Mouse (Mus musculus) limb, embryonic 14.5 days (tissue): ENCODE data around the gene Casp9. TPM values are rescaled to one million over a fixed set of nuclear protein-coding genes. Genes with fewer than 3 reads are reported as not detected.

Experiments used
- ATAC-seq: fragments of 200-750 bp; cut with Nextera tagmentation; 2 replicates; pipeline ENCODE4 v1.8.0; 2017; ENCODE audit warnings: low read depth, moderate number of reproducible peaks, moderate TSS enrichment; ENCODE audit not compliant: low FRiP score
- DNase-seq: peaks from one replicate; pipeline ENCODE4 v3.0.0-alpha.2; 2015; ENCODE audit warnings: low spot score
- H3K27ac ChIP-seq: fragments of 300-500 bp; sonication (generic); replicated peaks from 2 replicates; pipeline ENCODE4 v1.5.1; 2014; ENCODE audit warnings: low read depth, mild to moderate bottlenecking, low read length, moderate library complexity, mixed read lengths
- H3K27me3 ChIP-seq: fragments of 300-500 bp; sonication (generic); 2 replicates; pipeline ENCODE4 v1.6.1; 2014; ENCODE audit warnings: low read length, mixed read lengths; ENCODE audit not compliant: control insufficient read depth, insufficient read depth
- H3K36me3 ChIP-seq: fragments of 300-500 bp; sonication (generic); 2 replicates; pipeline ENCODE4 v1.6.1; 2014; ENCODE audit warnings: mild to moderate bottlenecking, low read length, moderate library complexity, mixed read lengths; ENCODE audit not compliant: control insufficient read depth, insufficient read depth
- H3K4me1 ChIP-seq: fragments of 300-500 bp; sonication (generic); 2 replicates; pipeline ENCODE4 v1.6.1; 2014; ENCODE audit warnings: antibody characterized with exemption, low read length, mixed read lengths; ENCODE audit not compliant: control insufficient read depth, insufficient read depth
- H3K4me2 ChIP-seq: fragments of 300-500 bp; sonication (generic); replicated peaks from 2 replicates; pipeline ENCODE4 v1.6.1; 2014; ENCODE audit warnings: low read depth, mild to moderate bottlenecking, low read length, moderate library complexity; ENCODE audit not compliant: severe bottlenecking
- H3K4me3 ChIP-seq: fragments of 300-500 bp; sonication (generic); replicated peaks from 2 replicates; pipeline ENCODE4 v1.5.1; 2014; ENCODE audit warnings: low read length
- H3K9ac ChIP-seq: fragments of 300-500 bp; sonication (generic); 2 replicates; pipeline ENCODE4 v1.6.1; 2014; ENCODE audit warnings: mild to moderate bottlenecking, low read depth, low read length, moderate library complexity; ENCODE audit not compliant: severe bottlenecking
- H3K9me3 ChIP-seq: fragments of 300-500 bp; sonication (generic); 2 replicates; pipeline ENCODE4 v1.6.1; 2016; ENCODE audit warnings: low read length; ENCODE audit not compliant: control insufficient read depth
- POLR2A ChIP-seq: fragments of 200-500 bp; IDR thresholded peaks from 2 replicates; pipeline ENCODE4 v1.8.0; 2012; ENCODE audit warnings: inconsistent platforms, mild to moderate bottlenecking, moderate library complexity, borderline replicate concordance; ENCODE audit not compliant: insufficient read depth, insufficient read length; ENCODE audit errors: extremely low read depth
- WGBS: fragments of 180-500 bp; shearing (Covaris S2); extraction: QIAGEN DNeasy Blood & Tissue Kit; methylation state at CpG from one replicate; pipeline ENCODE4 v1.1.7; 2014; 5-methylcytosine and 5-hydroxymethylcytosine counted together
- polyA plus RNA-seq, 2 experiments: library from polyadenylated mRNA; depleted of rRNA in 1 of 2; stranded (reverse) in 1 of 2; unstranded in 1 of 2; fragments of >200 nt; fragmentation: Nextera tagmentation in 1 of 2; extraction: Ambion mirVana in 1 of 2; gene quantifications; 2 replicates each; pipeline versions ENCODE4 v1.2.1 to v1.2.3; 2012 to 2014

The Casp9 gene
- polyA plus RNA-seq, 2 experiments = 11.2 to 20.4 TPM

GRCm38 (mm10) chr4:141779828-141780227 is 13.6 kb upstream of the Casp9 start:
- no peak for TF ChIP-seq POLR2A
- WGBS = 86% methylated on average over 8 of the region's 8 CpGs
- no peak for DNase-seq

GRCm38 (mm10) chr4:141781201-141781985 is 12.0 kb upstream of the Casp9 start:
- no peak overlapping the region for H3K4me3 ChIP-seq
- WGBS = 96% methylated on average over 8 of the region's 8 CpGs
- no peaks in the 10 kb centered on the region for H3K9me3 ChIP-seq
- H3K36me3 ChIP-seq = peaks cover 83% of the 10 kb centered on the region
- no peaks in the 10 kb centered on the region for H3K27me3 ChIP-seq
- H3K27ac ChIP-seq = no peak overlapping the region
- ATAC-seq = no peak
- DNase-seq = no peak
- H3K4me2 ChIP-seq = no peak overlapping the region
- no peak overlapping the region for H3K9ac ChIP-seq
- no peak for TF ChIP-seq POLR2A
- no peaks in the 10 kb centered on the region for H3K4me1 ChIP-seq

More at GRCm38 (mm10) chr4:141779828-141780227, 13.6 kb upstream of the Casp9 start:
- no peaks in the 10 kb centered on the region for H3K9me3 ChIP-seq
- H3K4me1 ChIP-seq = no peaks in the 10 kb centered on the region
- H3K4me2 ChIP-seq = no peak overlapping the region
- no peaks in the 10 kb centered on the region for H3K27me3 ChIP-seq
- no peak overlapping the region for H3K27ac ChIP-seq
- H3K9ac ChIP-seq = no peak overlapping the region
- no peak overlapping the region for H3K4me3 ChIP-seq
- H3K36me3 ChIP-seq = peaks cover 92% of the 10 kb centered on the region
- ATAC-seq = no peak

- no peak for ATAC-seq
- 74% methylated on average over 5 of the region's 5 CpGs for whole genome bisulfite sequencing
Measured at GRCm38 (mm10) chr4:141784835-141785234, 8.6 kb upstream of the Casp9 start.

GRCm38 (mm10) chr4:141786141-141786540 is 7.3 kb upstream of the Casp9 start:
- H3K4me3 ChIP-seq = no peak overlapping the region
- no peak overlapping the region; the same call in 1 of the 2 replicates for H3K27ac ChIP-seq
- no peaks in the 10 kb centered on the region for H3K9me3 ChIP-seq
- ATAC-seq (no peak), DNase-seq (no peak)
- no peak overlapping the region for H3K9ac ChIP-seq
- no peak for TF ChIP-seq POLR2A
- no peaks in the 10 kb centered on the region for H3K27me3 ChIP-seq
- peaks cover 52% of the 10 kb centered on the region for H3K36me3 ChIP-seq
- H3K4me2 ChIP-seq = no peak overlapping the region
- peaks cover 6% of the 10 kb centered on the region; the same call in 1 of the 2 replicates for H3K4me1 ChIP-seq
- 88% methylated on average over 13 of the region's 13 CpGs for WGBS

More at GRCm38 (mm10) chr4:141784835-141785234, 8.6 kb upstream of the Casp9 start:
- Histone ChIP-seq H3K9me3 (no peaks in the 10 kb centered on the region), H3K4me3 (no peak overlapping the region), H3K36me3 (peaks cover 63% of the 10 kb centered on the region), H3K27ac (no peak overlapping the region), H3K4me1 (peaks cover 4% of the 10 kb centered on the region; the same call in 1 of the 2 replicates), H3K27me3 (no peaks in the 10 kb centered on the region), H3K4me2 (no peak overlapping the region), H3K9ac (no peak overlapping the region)
- TF ChIP-seq POLR2A = no peak
- DNase-seq = no peak

- H3K9me3 ChIP-seq = no peaks in the 10 kb centered on the region
- DNase-seq = peak; percentile 31
- H3K9ac ChIP-seq = no peak overlapping the region
- 0 out of 2 replicates have a peak overlapping the region, but pooled peaks have one; percentile 33 for H3K27ac ChIP-seq
- H3K27me3 ChIP-seq = no peaks in the 10 kb centered on the region
- TF ChIP-seq POLR2A = no peak
- no peak for ATAC-seq
- H3K36me3 ChIP-seq = peaks cover 43% of the 10 kb centered on the region
- H3K4me3 ChIP-seq = no peak overlapping the region
- 52% methylated on average over 6 of the region's 6 CpGs for WGBS
- peaks cover 6% of the 10 kb centered on the region; the same call in 1 of the 2 replicates for H3K4me1 ChIP-seq
- no peak overlapping the region for H3K4me2 ChIP-seq
Measured at GRCm38 (mm10) chr4:141787046-141787445, 6.4 kb upstream of the Casp9 start.
